Mouse (Mus musculus) heart, adult 2 months (tissue): ENCODE data around the gene Crat. TPM values are rescaled to one million over a fixed set of nuclear protein-coding genes. Genes with fewer than 3 reads are reported as not detected.

Experiments used
- DNase-seq, 2 experiments: peaks; one replicate each; pipeline ENCODE4 v3.0.0; 2021
- H3K27ac ChIP-seq: fragments of 200-600 bp; 2 replicates; pipeline ENCODE4 v1.8.1; 2022
- H3K27me3 ChIP-seq: fragments of 200-500 bp; 2 replicates; pipeline ENCODE4 v1.6.1; 2012; ENCODE audit warnings: mild to moderate bottlenecking, low read length, inconsistent platforms, mixed read lengths; ENCODE audit not compliant: control insufficient read depth, insufficient read depth
- H3K36me3 ChIP-seq: fragments of 200-500 bp; 2 replicates; pipeline ENCODE4 v1.6.1; 2012; ENCODE audit warnings: low read length, inconsistent platforms; ENCODE audit not compliant: control insufficient read depth, insufficient read depth
- H3K4me1 ChIP-seq: fragments of 200-500 bp; 2 replicates; pipeline ENCODE4 v1.6.1; 2011; ENCODE audit warnings: low read length; ENCODE audit not compliant: control insufficient read depth, insufficient read depth
- H3K4me3 ChIP-seq: fragments of 200-600 bp; 2 replicates; pipeline ENCODE4 v1.8.1; 2022
- H3K79me2 ChIP-seq: fragments of 200-500 bp; replicated peaks from 2 replicates; pipeline ENCODE4 v1.6.1; 2012; ENCODE audit warnings: mild to moderate bottlenecking, inconsistent platforms, low read length, moderate library complexity, mixed read lengths; ENCODE audit not compliant: control insufficient read depth, insufficient read depth
- H3K9ac ChIP-seq: fragments of 200-500 bp; 2 replicates; pipeline ENCODE4 v1.6.1; 2012; ENCODE audit warnings: low read depth, mild to moderate bottlenecking, control low read depth, inconsistent platforms, low read length, mixed read lengths
- CTCF ChIP-seq: fragments of 200-600 bp; IDR thresholded peaks from 2 replicates; pipeline ENCODE4 v1.8.1; 2022; ENCODE audit warnings: antibody characterized with exemption, mild to moderate bottlenecking, moderate library complexity
- EP300 ChIP-seq: fragments of 200-500 bp; IDR thresholded peaks from 2 replicates; pipeline ENCODE4 v1.6.1; 2011; ENCODE audit warnings: low read depth, low read length, control low read depth; ENCODE audit not compliant: insufficient read depth
- POLR2A ChIP-seq: fragments of 200-500 bp; IDR thresholded peaks from 2 replicates; pipeline ENCODE4 v1.6.1; 2011; ENCODE audit warnings: mild to moderate bottlenecking, low read depth, low read length, control low read depth; ENCODE audit not compliant: insufficient read depth
- WGBS: fragments of 180-500 bp; shearing (Covaris S2); methylation state at CpG from one replicate; pipeline ENCODE4 v1.1.7; 2018; 5-methylcytosine and 5-hydroxymethylcytosine counted together
- intact Hi-C: fragments of 180-260 bp; cut with DNase I; formaldehyde crosslinking; loops from one replicate; pipeline ENCODE4 v1.15.1; 2025
- polyA plus RNA-seq: library from polyadenylated mRNA; depleted of rRNA; stranded (reverse); fragments of >200 nt; gene quantifications from 2 replicates; pipeline ENCODE4 v1.2.3, GENCODE M21; 2012
- total RNA-seq, 2 experiments: library from RNA; stranded (reverse); gene quantifications; 2 replicates each; pipeline ENCODE4 v1.2.3; 2021

Gene Crat
- total and polyA plus RNA-seq, 3 experiments, result 452 to 695 (median 542) TPM

- no peaks in the 10 kb centered on the region for H3K27me3 ChIP-seq
- no peak overlapping the region for H3K4me3 ChIP-seq
- 79% methylated on average over 10 of the region's 10 CpGs for WGBS
- no peak for TF ChIP-seq POLR2A
- TF ChIP-seq CTCF, result no peak
- no peak for TF ChIP-seq EP300
- no peaks in the 10 kb centered on the region for H3K79me2 ChIP-seq
- peaks cover 10% of the 10 kb centered on the region for H3K4me1 ChIP-seq
- no peak for DNase-seq
- intact Hi-C loops, result no loop called here
- H3K9ac ChIP-seq, result no peak overlapping the region
- H3K27ac ChIP-seq, result no peak overlapping the region; the same call in 1 of the 2 replicates
- peaks cover 6% of the 10 kb centered on the region; the same call in 1 of the 2 replicates for H3K36me3 ChIP-seq
Observed at GRCm38 (mm10) chr2:30407778-30408177, 7.8 kb downstream of the Crat start.

GRCm38 (mm10) chr2:30407221-30407620, 8.4 kb downstream of the Crat start:
- DNase-seq, result no peak
- Histone ChIP-seq H3K27me3 (no peaks in the 10 kb centered on the region), H3K4me3 (no peak overlapping the region), H3K79me2 (no peaks in the 10 kb centered on the region), H3K4me1 (peaks cover 11% of the 10 kb centered on the region), H3K27ac (no peak overlapping the region), H3K36me3 (peaks cover 6% of the 10 kb centered on the region; the same call in 1 of the 2 replicates), H3K9ac (no peak overlapping the region)
- intact Hi-C loops, result no loop called here
- TF ChIP-seq POLR2A (no peak), EP300 (no peak), CTCF (no peak)
- 74% methylated on average over 2 of the region's 2 CpGs for WGBS

- no peak for TF ChIP-seq EP300
- no peak for TF ChIP-seq POLR2A
- TF ChIP-seq CTCF, result peak; percentile 55
- no peak overlapping the region for H3K27ac ChIP-seq
- H3K79me2 ChIP-seq, result no peaks in the 10 kb centered on the region
- no peak for DNase-seq
- intact Hi-C loops, result no loop called here
- H3K27me3 ChIP-seq, result no peaks in the 10 kb centered on the region
- H3K4me1 ChIP-seq, result peaks cover 6% of the 10 kb centered on the region
- H3K36me3 ChIP-seq, result peaks cover 2% of the 10 kb centered on the region; the same call in 1 of the 2 replicates
- no peak overlapping the region for H3K9ac ChIP-seq
- WGBS, result 93% methylated on average over 1 of the region's 1 CpGs
- no peak overlapping the region for H3K4me3 ChIP-seq
Observed at GRCm38 (mm10) chr2:30403870-30404269, 11.7 kb downstream of the Crat start.

- no peak overlapping the region for H3K9ac ChIP-seq
- H3K4me3 ChIP-seq, result no peak overlapping the region
- intact Hi-C loops, result no loop called here
- no peaks in the 10 kb centered on the region for H3K27me3 ChIP-seq
- TF ChIP-seq POLR2A (no peak), CTCF (no peak), EP300 (no peak)
- H3K27ac ChIP-seq, result peak overlapping the region; percentile 32; the same call in 1 of the 2 replicates
- 68% methylated on average over 2 of the region's 2 CpGs for WGBS
- peaks cover 2% of the 10 kb centered on the region; the same call in 1 of the 2 replicates for H3K36me3 ChIP-seq
- H3K4me1 ChIP-seq, result peaks cover 3% of the 10 kb centered on the region
- no peaks in the 10 kb centered on the region for H3K79me2 ChIP-seq
- DNase-seq, result peak in 1 of 2 experiments; percentile 10
Observed at GRCm38 (mm10) chr2:30402843-30403242, 12.8 kb downstream of the Crat start.

GRCm38 (mm10) chr2:30402351-30402826, 13.2 kb downstream of the Crat start:
- H3K9ac ChIP-seq, result no peak overlapping the region
- peak overlapping the region; percentile 32; the same call in 1 of the 2 replicates for H3K27ac ChIP-seq
- no peaks in the 10 kb centered on the region for H3K79me2 ChIP-seq
- peaks cover 3% of the 10 kb centered on the region for H3K4me1 ChIP-seq
- peaks cover 2% of the 10 kb centered on the region; the same call in 1 of the 2 replicates for H3K36me3 ChIP-seq
- no peaks in the 10 kb centered on the region for H3K27me3 ChIP-seq
- intact Hi-C loops, result no loop called here
- 58% methylated on average over 9 of the region's 9 CpGs for WGBS
- H3K4me3 ChIP-seq, result no peak overlapping the region
- TF ChIP-seq EP300, result no peak
- TF ChIP-seq POLR2A, result no peak
- no peak for TF ChIP-seq CTCF
- DNase-seq, result peak in 1 of 2 experiments; percentile 74

- H3K27me3 ChIP-seq, result no peaks in the 10 kb centered on the region
- no peak for DNase-seq
- peaks cover 2% of the 10 kb centered on the region; the same call in 1 of the 2 replicates for H3K36me3 ChIP-seq
- H3K27ac ChIP-seq, result no peak overlapping the region
- no peaks in the 10 kb centered on the region for H3K79me2 ChIP-seq
- H3K4me3 ChIP-seq, result no peak overlapping the region
- TF ChIP-seq POLR2A (no peak), EP300 (no peak), CTCF (no peak)
- peaks cover 1% of the 10 kb centered on the region; the same call in 1 of the 2 replicates for H3K4me1 ChIP-seq
- intact Hi-C loops, result no loop called here
- no peak overlapping the region for H3K9ac ChIP-seq
- WGBS, result 10% methylated on average over 1 of the region's 1 CpGs
Observed at GRCm38 (mm10) chr2:30401581-30401980, 14.0 kb downstream of the Crat start.
